Mouse (Mus musculus) small intestine, adult 2 months (tissue): ENCODE measurements around the gene Nat10. TPM values are rescaled to one million over a fixed set of nuclear protein-coding genes. Genes with fewer than 3 reads are reported as not detected.
A peak's percentile ranks its signal among the peaks of the same experiment; 100 is the strongest.

Source experiments
- H3K27ac ChIP-seq: fragments of 200-500 bp; 2 replicates; pipeline ENCODE4 v1.5.1; 2012; ENCODE audit warnings: low read depth, low read length, control low read depth, inconsistent platforms; ENCODE audit not compliant: insufficient read depth
- H3K27me3 ChIP-seq: fragments of 200-500 bp; 2 replicates; pipeline ENCODE4 v1.6.1; 2012; ENCODE audit warnings: mild to moderate bottlenecking, moderate library complexity, low read length, inconsistent platforms; ENCODE audit not compliant: control insufficient read depth, insufficient read depth
- H3K36me3 ChIP-seq: fragments of 200-500 bp; 2 replicates; pipeline ENCODE4 v1.6.1; 2012; ENCODE audit warnings: mild to moderate bottlenecking, low read length, control low read depth, inconsistent platforms; ENCODE audit not compliant: control insufficient read depth, insufficient read depth
- H3K4me1 ChIP-seq: fragments of 200-500 bp; 2 replicates; pipeline ENCODE4 v1.6.1; 2012; ENCODE audit warnings: low read length, inconsistent platforms, mixed read lengths; ENCODE audit not compliant: control insufficient read depth, insufficient read depth, insufficient read length
- H3K4me3 ChIP-seq: fragments of 200-500 bp; 2 replicates; pipeline ENCODE4 v1.5.1; 2012; ENCODE audit warnings: low read depth, mild to moderate bottlenecking, control low read depth, inconsistent platforms, low read length, moderate library complexity
- CTCF ChIP-seq: fragments of 200-500 bp; IDR thresholded peaks from 2 replicates; pipeline ENCODE4 v1.5.1; 2012; ENCODE audit warnings: low read depth, mild to moderate bottlenecking, control low read depth, inconsistent platforms, low read length, moderate library complexity, mixed read lengths; ENCODE audit not compliant: insufficient replicate concordance, insufficient read length; ENCODE audit errors: extremely low read depth
- POLR2A ChIP-seq: fragments of 200-500 bp; IDR thresholded peaks from 2 replicates; pipeline ENCODE4 v1.6.1; 2012; ENCODE audit warnings: low read depth, mild to moderate bottlenecking, control low read depth, inconsistent platforms, low read length, moderate library complexity
- WGBS: fragments of 180-500 bp; shearing (Covaris S2); methylation state at CpG from one replicate; pipeline ENCODE4 v1.1.7; 2018; 5-methylcytosine and 5-hydroxymethylcytosine counted together
- polyA plus RNA-seq: library from polyadenylated mRNA; depleted of rRNA; stranded (reverse); fragments of >200 nt; gene quantifications from 2 replicates; pipeline ENCODE4 v1.2.3, GENCODE M21; 2012

The Nat10 gene
- polyA plus RNA-seq, 1 experiment = 13.4 TPM

- Histone ChIP-seq H3K27ac (peak overlapping the region; percentile 14; the same call in 1 of the 2 replicates), H3K4me1 (no peaks in the 10 kb centered on the region), H3K27me3 (no peaks in the 10 kb centered on the region), H3K36me3 (peaks cover 43% of the 10 kb centered on the region), H3K4me3 (no peak overlapping the region)
- TF ChIP-seq POLR2A (no peak), CTCF (no peak)
- WGBS = 76% methylated on average over 12 of the region's 12 CpGs
Observed at GRCm38 (mm10) chr2:103728027-103728540, 33.0 kb downstream of the Nat10 start.

- TF ChIP-seq POLR2A (no peak), CTCF (no peak)
- Histone ChIP-seq H3K36me3 (peaks cover 41% of the 10 kb centered on the region), H3K27ac (no peak overlapping the region), H3K4me1 (no peaks in the 10 kb centered on the region), H3K4me3 (no peak overlapping the region), H3K27me3 (no peaks in the 10 kb centered on the region)
- 81% methylated on average over 2 of the region's 2 CpGs for WGBS
Observed at GRCm38 (mm10) chr2:103724521-103724920, 36.5 kb downstream of the Nat10 start.

DNA sequence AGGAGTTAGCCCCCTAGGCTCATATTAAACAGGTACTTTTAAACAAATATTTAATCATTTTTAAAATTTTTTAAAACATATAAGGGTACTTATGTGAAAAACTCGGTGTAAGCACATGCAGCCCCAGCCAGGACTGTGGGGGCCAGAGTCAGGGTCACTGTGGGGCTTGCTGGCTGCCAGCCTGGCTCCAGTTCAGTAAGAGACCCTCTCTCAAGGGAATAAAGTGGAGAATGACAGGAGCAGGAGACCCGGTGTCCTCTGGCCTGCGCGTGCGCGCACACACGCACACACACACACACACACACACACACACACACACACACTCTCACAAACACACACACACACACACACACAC is 41.8 kb downstream of the Nat10 start:
- peaks cover 14% of the 10 kb centered on the region for H3K36me3 ChIP-seq
- peaks cover 2% of the 10 kb centered on the region; the same call in 1 of the 2 replicates for H3K4me1 ChIP-seq
- H3K27me3 ChIP-seq = no peaks in the 10 kb centered on the region
- no peak overlapping the region for H3K27ac ChIP-seq
- no peak overlapping the region for H3K4me3 ChIP-seq
- TF ChIP-seq POLR2A (no peak), CTCF (no peak)
- 93% methylated on average over 7 of the region's 7 CpGs for WGBS

DNA sequence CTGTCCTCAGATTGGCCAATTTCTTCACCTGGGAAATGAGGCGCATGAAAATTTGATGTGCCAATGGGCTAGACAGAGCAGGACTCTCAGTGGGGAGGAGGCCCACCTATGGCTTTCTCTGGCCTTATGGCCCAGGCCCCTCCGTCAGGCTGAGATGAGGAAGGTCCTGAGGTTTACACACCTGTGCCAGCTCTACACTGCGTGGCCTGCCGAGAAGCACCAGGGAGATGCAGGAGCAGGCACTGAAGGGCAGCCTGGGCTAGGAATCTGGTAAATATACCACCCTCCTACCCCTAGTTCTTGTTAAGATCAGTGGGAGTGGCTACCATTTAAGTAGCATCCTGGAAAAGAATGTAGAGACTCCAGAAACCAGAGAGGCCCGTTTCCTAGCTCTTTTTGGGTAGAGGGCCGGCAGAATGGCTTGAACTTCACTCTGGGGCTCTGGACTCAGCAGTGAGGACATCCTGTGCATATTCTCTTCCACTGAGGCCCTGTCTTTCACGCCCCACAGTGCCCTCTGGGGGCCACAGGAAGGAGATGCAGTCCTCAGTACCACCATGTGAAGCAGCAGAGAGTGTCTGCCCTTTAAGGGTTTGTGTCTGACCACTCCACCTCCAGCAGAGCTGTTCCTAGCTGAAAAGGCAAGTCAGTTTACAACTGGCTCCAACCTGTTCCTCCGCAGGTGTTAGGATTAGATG is 42.3 kb downstream of the Nat10 start:
- Histone ChIP-seq H3K4me3 (no peak overlapping the region), H3K27ac (no peak overlapping the region), H3K27me3 (no peaks in the 10 kb centered on the region), H3K36me3 (peaks cover 11% of the 10 kb centered on the region), H3K4me1 (peaks cover 5% of the 10 kb centered on the region)
- TF ChIP-seq POLR2A = no peak
- TF ChIP-seq CTCF = peak; percentile 85; the same call in 1 of the 2 replicates
- 63% methylated on average over 8 of the region's 8 CpGs for WGBS

GRCm38 (mm10) chr2:103714412-103714811 is 46.7 kb downstream of the Nat10 start:
- H3K36me3 ChIP-seq = no peaks in the 10 kb centered on the region
- H3K4me3 ChIP-seq = no peak overlapping the region
- no peak overlapping the region for H3K27ac ChIP-seq
- H3K4me1 ChIP-seq = peaks cover 7% of the 10 kb centered on the region
- 69% methylated on average over 4 of the region's 4 CpGs for WGBS
- H3K27me3 ChIP-seq = no peaks in the 10 kb centered on the region
- no peak for TF ChIP-seq POLR2A
- no peak for TF ChIP-seq CTCF

GRCm38 (mm10) chr2:103713831-103714230 is 47.2 kb downstream of the Nat10 start:
- no peak for TF ChIP-seq POLR2A
- TF ChIP-seq CTCF = no peak
- no peak overlapping the region for H3K4me3 ChIP-seq
- no peaks in the 10 kb centered on the region for H3K36me3 ChIP-seq
- no peaks in the 10 kb centered on the region for H3K27me3 ChIP-seq
- H3K4me1 ChIP-seq = peaks cover 7% of the 10 kb centered on the region
- WGBS = 44% methylated on average over 7 of the region's 7 CpGs
- no peak overlapping the region for H3K27ac ChIP-seq

- Histone ChIP-seq H3K27ac (no peak overlapping the region), H3K36me3 (no peaks in the 10 kb centered on the region), H3K4me3 (no peak overlapping the region), H3K27me3 (no peaks in the 10 kb centered on the region), H3K4me1 (peaks cover 12% of the 10 kb centered on the region)
- TF ChIP-seq POLR2A (no peak), CTCF (no peak)
- WGBS = 90% methylated on average over 7 of the region's 7 CpGs
Observed at GRCm38 (mm10) chr2:103710849-103711248, 50.2 kb downstream of the Nat10 start.
